Mouse (Mus musculus): ENCODE results near the gene Amotl2.

DNA sequence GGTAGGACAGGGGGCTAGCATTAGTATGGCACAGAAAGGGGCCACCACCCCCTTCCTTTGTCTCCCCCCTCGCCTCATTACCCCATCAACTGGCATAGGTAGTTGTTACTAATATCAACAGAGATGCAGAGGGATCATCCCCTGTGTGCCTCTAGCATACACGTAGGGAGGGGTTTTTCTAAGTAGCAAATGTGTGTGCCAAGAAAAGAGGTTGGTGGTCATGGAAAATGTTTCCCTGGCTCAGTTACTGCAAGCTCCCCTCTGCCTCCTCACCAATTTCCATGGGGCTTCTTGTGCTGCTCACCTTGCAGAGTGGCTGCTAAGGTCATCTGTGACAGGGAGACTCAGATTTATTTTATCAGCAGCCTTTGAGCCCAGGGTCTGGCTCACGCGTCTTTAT, 2.6 kb downstream of the Amotl2 start:
- TF ChIP-seq GATA1 (IDR thresholded peaks at IDR 0.05; ENCODE audit: borderline replicate concordance, low read length): no peak
- no peak for TF ChIP-seq FLI1 (IDR thresholded peaks at IDR 0.05; ENCODE audit: low read length)

Data from megakaryocyte, embryonic 14.5 days (primary cell).